Mouse (Mus musculus) MEL (cell line): ENCODE results near the gene Actn1. TPM values are rescaled to one million over a fixed set of nuclear protein-coding genes. Genes with fewer than 3 reads are reported as not detected.
"Not testable (repeated sequence)": the region's sequence is repeated elsewhere in the genome, so short reads cannot be mapped to it uniquely, and the experiment has no call there.

Experiments used
- DNase-seq: peaks from one replicate; pipeline ENCODE4 v3.0.0; 2011; ENCODE audit warnings: low read depth, low spot score
- H3K27ac ChIP-seq: 2 replicates; pipeline ENCODE4 v1.5.1; 2012; ENCODE audit warnings: low read depth, mild to moderate bottlenecking, control low read depth, low read length, moderate library complexity; ENCODE audit not compliant: control insufficient read depth
- H3K27me3 ChIP-seq, 2 experiments: fragments of 150-350 bp in 1 of 2; sonication (generic) in 1 of 2; 2 replicates each; pipeline ENCODE4 v1.6.1; 2012; ENCODE audit warnings: low read length in 2 of 2, mild to moderate bottlenecking in 2 of 2, improper control_type of control experiment in 1 of 2, moderate library complexity in 1 of 2; ENCODE audit not compliant: insufficient read depth in 2 of 2, control insufficient read depth in 1 of 2
- H3K36me3 ChIP-seq, 2 experiments: 2 replicates each; pipeline ENCODE4 v1.6.1; 2012 to 2014; ENCODE audit warnings: low read length in 2 of 2, improper control_type of control experiment in 1 of 2, inconsistent platforms in 1 of 2, mild to moderate bottlenecking in 1 of 2; ENCODE audit not compliant: insufficient read depth in 2 of 2, control insufficient read depth in 1 of 2
- H3K4me1 ChIP-seq, 2 experiments: fragments of 150-350 bp in 1 of 2; sonication (generic) in 1 of 2; 2 replicates each; pipeline ENCODE4 v1.6.1; 2012; ENCODE audit warnings: low read length in 2 of 2, improper control_type of control experiment in 1 of 2, mild to moderate bottlenecking in 1 of 2; ENCODE audit not compliant: insufficient read depth in 2 of 2, control insufficient read depth in 1 of 2
- H3K4me3 ChIP-seq, 2 experiments: fragments of 150-350 bp in 1 of 2; sonication (generic) in 1 of 2; 2 replicates each; pipeline ENCODE4 v1.5.1; 2012; ENCODE audit warnings: low read depth in 2 of 2, low read length in 2 of 2, mild to moderate bottlenecking in 2 of 2, moderate library complexity in 2 of 2, control low read depth in 1 of 2, improper control_type of control experiment in 1 of 2; ENCODE audit not compliant: control insufficient read depth in 1 of 2, insufficient read depth in 1 of 2
- H3K79me2 ChIP-seq: 2 replicates; pipeline ENCODE4 v1.6.1; 2012; ENCODE audit warnings: mild to moderate bottlenecking, low read length, moderate library complexity; ENCODE audit not compliant: control insufficient read depth, poor library complexity, insufficient read depth
- H3K9ac ChIP-seq: 2 replicates; pipeline ENCODE4 v1.6.1; 2012; ENCODE audit warnings: low read depth, mild to moderate bottlenecking, control low read depth, low read length, moderate library complexity; ENCODE audit not compliant: control insufficient read depth, poor library complexity, severe bottlenecking
- H3K9me3 ChIP-seq: fragments of 150-350 bp; sonication (generic); replicated peaks from 2 replicates; pipeline ENCODE4 v1.6.1; 2012; ENCODE audit warnings: mild to moderate bottlenecking, low read length, improper control_type of control experiment, moderate library complexity; ENCODE audit not compliant: insufficient read depth
- BHLHE40 ChIP-seq: IDR thresholded peaks from 2 replicates; pipeline ENCODE4 v1.6.1; 2012; ENCODE audit warnings: low read depth, mild to moderate bottlenecking, inconsistent platforms, low read length, improper control_type of control experiment, borderline replicate concordance
- CHD1 ChIP-seq: IDR thresholded peaks from 2 replicates; pipeline ENCODE4 v1.6.1; 2012; ENCODE audit warnings: low read depth, mild to moderate bottlenecking, inconsistent platforms, low read length, improper control_type of control experiment
- EP300 ChIP-seq, 2 experiments: IDR thresholded peaks; 2 replicates each; pipeline ENCODE4 v1.6.1; 2011; ENCODE audit warnings: improper control_type of control experiment in 2 of 2, low read length in 2 of 2, low read depth in 1 of 2, mild to moderate bottlenecking in 1 of 2
- ETS1 ChIP-seq: IDR thresholded peaks from 2 replicates; pipeline ENCODE4 v1.6.1; 2012; ENCODE audit warnings: low read depth, mild to moderate bottlenecking, inconsistent platforms, low read length, improper control_type of control experiment, moderate library complexity
- GABPA ChIP-seq: IDR thresholded peaks from 2 replicates; pipeline ENCODE4 v1.6.1; 2012; ENCODE audit warnings: low read depth, mild to moderate bottlenecking, inconsistent platforms, low read length, improper control_type of control experiment, moderate library complexity
- GATA1 ChIP-seq: IDR thresholded peaks from 2 replicates; pipeline ENCODE4 v1.6.1; 2011; ENCODE audit warnings: low read depth, low read length, improper control_type of control experiment
- HCFC1 ChIP-seq: IDR thresholded peaks from 2 replicates; pipeline ENCODE4 v1.6.1; 2012; ENCODE audit warnings: low read depth, mild to moderate bottlenecking, inconsistent platforms, low read length, improper control_type of control experiment, moderate library complexity
- MAX ChIP-seq: IDR thresholded peaks from 2 replicates; pipeline ENCODE4 v1.6.1; 2011; ENCODE audit warnings: low read length, improper control_type of control experiment
- MXI1 ChIP-seq: IDR thresholded peaks from 2 replicates; pipeline ENCODE4 v1.6.1; 2011; ENCODE audit warnings: mild to moderate bottlenecking, low read depth, low read length, improper control_type of control experiment
- POLR2AphosphoS2 ChIP-seq: IDR thresholded peaks from 2 replicates; pipeline ENCODE4 v1.6.1; 2011; ENCODE audit warnings: low read length, improper control_type of control experiment
- RCOR1 ChIP-seq: IDR thresholded peaks from 2 replicates; pipeline ENCODE4 v1.6.1; 2012; ENCODE audit warnings: low read depth, mild to moderate bottlenecking, inconsistent platforms, low read length, improper control_type of control experiment
- SIN3A ChIP-seq: IDR thresholded peaks from 2 replicates; pipeline ENCODE4 v1.6.1; 2012; ENCODE audit warnings: low read length, improper control_type of control experiment, inconsistent platforms
- polyA plus RNA-seq, 2 experiments: library from polyadenylated mRNA; stranded (reverse) in 1 of 2; unstranded in 1 of 2; fragments of >175 nt in 1 of 2; fragments of >200 nt in 1 of 2; gene quantifications; 2 replicates each; pipeline versions ENCODE4 v1.2.1 to v1.2.4; 2012; ENCODE audit warnings: low replicate concordance in 2 of 2, low read depth in 1 of 2; ENCODE audit not compliant: insufficient read length in 2 of 2, insufficient read depth in 1 of 2, missing spikeins in 1 of 2
- total RNA-seq: library from RNA; depleted of rRNA; stranded (reverse); fragments of 300-350 nt; gene quantifications from 2 replicates; pipeline ENCODE4 v1.2.3, GENCODE M21; 2012

Gene Actn1
- total and polyA plus RNA-seq, 3 experiments = 7.8 to 27.0 TPM; not detected in 1

DNA sequence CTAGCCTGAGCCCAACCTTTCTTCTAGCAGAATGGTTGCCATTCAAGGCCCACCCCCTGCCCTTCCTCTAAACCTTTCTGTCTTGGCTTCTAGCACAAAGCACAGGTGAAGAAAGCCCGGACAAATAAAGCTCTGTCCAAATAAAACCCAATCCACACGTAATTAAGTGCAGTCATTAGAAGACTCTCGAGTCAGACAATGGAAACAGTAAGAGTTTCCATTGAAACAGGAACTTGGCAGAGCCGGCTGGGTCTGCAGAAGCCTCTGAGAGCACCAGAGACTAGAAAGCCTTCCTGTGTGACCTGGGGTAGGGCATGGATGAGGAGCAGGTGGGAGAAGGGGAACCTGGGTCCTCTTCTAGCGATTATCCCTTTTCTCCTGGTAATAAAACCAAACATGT lies 25.7 kb upstream of the Actn1 start:
- Histone ChIP-seq H3K4me3 (no peak overlapping the region), H3K9me3 (no peaks in the 10 kb centered on the region), H3K9ac (no peak overlapping the region), H3K36me3 (peaks cover 0 to 6% of the 10 kb centered on the region in 2 experiments; a peak in 2 of 4 replicates), H3K4me1 (peaks cover 10 to 16% of the 10 kb centered on the region in 2 experiments), H3K27me3 (no peaks in the 10 kb centered on the region), H3K79me2 (no peaks in the 10 kb centered on the region), H3K27ac (no peak overlapping the region)
- DNase-seq = peak; percentile 23
- TF ChIP-seq POLR2AphosphoS2 (no peak), CHD1 (no peak)

DNA sequence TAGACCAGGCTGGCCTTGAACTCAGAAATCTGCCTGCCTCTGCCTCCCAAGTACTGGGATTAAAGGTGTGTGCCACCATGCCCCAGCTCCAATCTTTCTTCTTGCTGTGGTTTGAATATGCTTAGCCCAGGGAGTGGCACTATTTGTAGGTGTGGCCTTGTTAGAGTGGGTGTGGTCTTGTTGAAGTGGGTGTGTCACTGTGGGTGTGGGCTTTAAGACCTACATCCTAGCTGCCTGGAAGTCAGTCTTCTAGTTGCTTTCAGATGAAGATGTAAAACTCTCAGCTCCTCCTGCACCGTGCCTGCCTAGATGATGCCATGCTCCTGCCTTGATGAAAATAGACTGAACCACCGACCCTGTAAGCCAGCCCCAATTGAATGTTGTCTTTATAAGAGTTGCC lies 24.1 kb upstream of the Actn1 start:
- H3K4me3 ChIP-seq, H3K9me3 ChIP-seq, H3K36me3 ChIP-seq, H3K4me1 ChIP-seq, H3K9ac ChIP-seq, H3K79me2 ChIP-seq, H3K27ac ChIP-seq, H3K27me3 ChIP-seq: not testable (repeated sequence)
- peak; percentile 50 for DNase-seq

DNA sequence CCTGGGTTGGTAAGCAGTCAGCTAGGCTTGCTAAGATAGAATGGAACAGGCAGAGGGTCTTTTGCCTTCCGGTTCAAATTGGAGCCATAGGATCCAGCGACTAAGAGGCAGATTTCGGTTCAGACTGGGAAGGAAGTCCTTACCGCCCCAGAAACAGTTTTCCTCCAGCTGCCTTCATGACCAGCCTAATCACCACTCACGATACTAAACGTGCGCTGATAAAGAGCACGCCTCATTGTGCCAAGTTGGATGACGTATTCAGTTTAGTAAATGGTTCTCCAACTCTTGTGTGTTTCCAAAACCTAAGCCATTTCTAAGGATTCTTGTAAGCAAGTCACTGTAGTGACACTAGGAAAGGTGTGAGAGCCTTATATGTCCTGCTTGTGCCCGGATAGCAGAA lies 18.7 kb upstream of the Actn1 start:
- H3K36me3 ChIP-seq = peaks cover 0 to 2% of the 10 kb centered on the region in 2 experiments; a peak in 1 of 4 replicates
- no peaks in the 10 kb centered on the region for H3K79me2 ChIP-seq
- DNase-seq = peak; percentile 50
- H3K4me1 ChIP-seq = peaks cover 0 to 8% of the 10 kb centered on the region in 2 experiments; a peak in 1 of 4 replicates
- H3K27ac ChIP-seq = no peak overlapping the region
- no peaks in the 10 kb centered on the region for H3K9me3 ChIP-seq
- peak overlapping the region; percentile 7 to 38; a peak in 3 of 4 replicates for H3K4me3 ChIP-seq
- H3K9ac ChIP-seq = no peak overlapping the region
- TF ChIP-seq HCFC1 (no peak), EP300 (IDR thresholded peaks at IDR 0.05; ENCODE audit: low read depth in 1 of 2, low read length in 2 of 2) (peak; percentile 22 to 54; a peak in 2 of 4 replicates), SIN3A (0 out of 2 replicates have a peak, but pooled peaks have one; percentile 44), BHLHE40 (peak; percentile 93), GATA1 (peak; percentile 71), ETS1 (peak; percentile 90), MAX (peak; percentile 33; the same call in 1 of the 2 replicates), GABPA (no peak), MXI1 (peak; percentile 58; the same call in 1 of the 2 replicates), RCOR1 (0 out of 2 replicates have a peak, but pooled peaks have one; percentile 29)
- no peaks in the 10 kb centered on the region for H3K27me3 ChIP-seq
